Comparison of ENCODE assay signal across 9 mouse cellular contexts in the genomic region with DNA sequence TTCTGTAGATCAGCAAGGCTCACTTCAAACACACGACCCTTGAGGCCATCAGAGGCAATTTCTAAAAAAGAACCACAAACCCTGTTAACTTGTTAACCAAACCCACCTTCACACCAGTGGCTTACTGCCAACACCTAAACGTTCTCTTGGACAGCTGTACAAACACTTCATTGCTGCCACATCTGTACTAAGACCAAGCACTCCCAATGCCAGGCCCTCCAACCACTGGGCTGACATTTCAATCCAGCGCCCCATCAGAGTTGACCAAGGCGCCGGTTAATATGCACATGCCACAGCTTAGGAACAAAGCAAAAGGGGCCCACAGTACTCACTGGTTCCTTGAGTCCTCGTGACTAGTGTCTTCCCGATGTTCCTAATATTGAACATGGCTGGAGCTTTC. TPM values are rescaled to one million over a fixed set of nuclear protein-coding genes. Genes with fewer than 3 reads are reported as not detected.
DNase-seq lines count a peak whose midpoint lies in the region; ATAC-seq and TF ChIP-seq lines count a peak whose summit lies in the region.
"Had no signal": no experiment of that assay in that cellular context is flagged by ENCODE, and none has a peak within 500 bp of the region (broad histone marks: within the 10 kb centered on the region; RNA-seq: fewer than 3 reads in every experiment).

No protein-coding gene starts in this region.

- no peaks in the 10 kb centered on the region for H3K27me3 ChIP-seq in cerebellum, adult 2 months (ENCODE audit: control insufficient read depth, insufficient read depth, low read length)
- no peaks in the 10 kb centered on the region for H3K27me3 ChIP-seq in embryonic facial prominence, embryonic 14.5 days (replicated peaks; ENCODE audit: control insufficient read depth, insufficient read depth, low read length)
- no peaks in the 10 kb centered on the region for H3K27me3 ChIP-seq in myocyte (ENCODE audit: control insufficient read depth, insufficient read depth, insufficient read length)
- H3K27me3 ChIP-seq: Patski had no signal

- WGBS in cerebellum, adult 2 months, result 6% methylated on average over 7 of the region's 7 CpGs
- 8% methylated on average over 7 of the region's 7 CpGs for WGBS in embryonic facial prominence, embryonic 14.5 days

- TF ChIP-seq CTCF in cerebellum, adult 2 months (IDR thresholded peaks at IDR 0.05; ENCODE audit: borderline replicate concordance, insufficient read depth, low read depth, low read length), result no peak

- TF ChIP-seq POLR2A in cerebellum, adult 2 months (IDR thresholded peaks at IDR 0.05; ENCODE audit: borderline replicate concordance, insufficient read depth, low read length), result no peak
- TF ChIP-seq POLR2A in myocyte (IDR thresholded peaks at IDR 0.05; ENCODE audit: insufficient read length, low read depth), result no peak

- H3K4me3 ChIP-seq in cerebellum, adult 2 months (replicated peaks; ENCODE audit: insufficient read depth, low read depth, low read length), result peak overlapping the region; percentile 86
- peak overlapping the region; percentile 99 for H3K4me3 ChIP-seq in embryonic facial prominence, embryonic 14.5 days (ENCODE audit: low read depth, low read length)
- peak overlapping the region; percentile 99 for H3K4me3 ChIP-seq in myocyte

- H3K4me1 ChIP-seq in cerebellum, adult 2 months (ENCODE audit: control insufficient read depth, insufficient read depth, low read length), result no peaks in the 10 kb centered on the region
- H3K4me1 ChIP-seq in embryonic facial prominence, embryonic 14.5 days (ENCODE audit: control insufficient read depth, insufficient read depth, low read length), result peaks cover 7% of the 10 kb centered on the region

- no peaks in the 10 kb centered on the region for H3K9me3 ChIP-seq in embryonic facial prominence, embryonic 14.5 days (ENCODE audit: control insufficient read depth, low read length)

- no peak for ATAC-seq in embryonic facial prominence, embryonic 14.5 days (ENCODE audit: low read depth)

- H3K4me2 ChIP-seq in embryonic facial prominence, embryonic 14.5 days (ENCODE audit: low read depth, low read length), result peak overlapping the region; percentile 88
- H3K4me2 ChIP-seq in myocyte (ENCODE audit: low read depth), result peak overlapping the region; percentile 95

- no peak for DNase-seq in cerebellum, adult 2 months
- no peak for DNase-seq in cerebellum, postnatal 25 days
- DNase-seq in 3T3-L1 (ENCODE audit: low read depth, low spot score), result peak; percentile 48
- peak; percentile 43 for DNase-seq in embryonic facial prominence, embryonic 14.5 days (ENCODE audit: low spot score)
- peak; percentile 16 for DNase-seq in kidney, postnatal 14 days
- no peak for DNase-seq in left cerebral cortex, postnatal 14 days (ENCODE audit: low spot score in 2 of 2)
- no peak for DNase-seq in frontal cortex, postnatal 25 days (ENCODE audit: low spot score in 2 of 2)

- no peak overlapping the region for H3K27ac ChIP-seq in cerebellum, adult 2 months (ENCODE audit: insufficient read depth, low read length)
- H3K27ac ChIP-seq in embryonic facial prominence, embryonic 14.5 days (replicated peaks; ENCODE audit: low read depth, low read length), result peak overlapping the region; percentile 92; the same call in 1 of the 2 replicates

- peak overlapping the region; percentile 100 for H3K9ac ChIP-seq in embryonic facial prominence, embryonic 14.5 days (ENCODE audit: low read depth, low read length)

- peaks cover 32% of the 10 kb centered on the region for H3K79me2 ChIP-seq in myocyte (ENCODE audit: control insufficient read depth, insufficient read depth)

- intact Hi-C loops in left cerebral cortex, postnatal 14 days (cut with DNase I), result no loop called here

- H3ac ChIP-seq in myocyte (ENCODE audit: control insufficient read depth, insufficient read length), result peak overlapping the region; percentile 93

- peaks cover 52% of the 10 kb centered on the region for H3K36me3 ChIP-seq in embryonic facial prominence, embryonic 14.5 days (ENCODE audit: control insufficient read depth, insufficient read depth, low read length)
- peaks cover 35% of the 10 kb centered on the region for H3K36me3 ChIP-seq in myocyte (ENCODE audit: control insufficient read depth, insufficient read depth)

TF ChIP-seq in myocyte, 11 proteins besides CTCF, POLR2A, EP300 and RAD21:
- TF ChIP-seq USF1 (IDR thresholded peaks at IDR 0.05; ENCODE audit: low read depth), result no peak
- no peak for TF ChIP-seq POLR2AphosphoS2 (IDR thresholded peaks at IDR 0.05; ENCODE audit: insufficient read length, low read depth)
- no peak for TF ChIP-seq CEBPB (IDR thresholded peaks at IDR 0.05; ENCODE audit: insufficient read depth, poor library complexity, severe bottlenecking)
- no peak for TF ChIP-seq MAX (IDR thresholded peaks at IDR 0.05; ENCODE audit: low read depth)
- no peak for TF ChIP-seq MYOD1 (IDR thresholded peaks at IDR 0.05; ENCODE audit: control insufficient read depth in 1 of 3, insufficient read length in 2 of 3, low read depth in 2 of 3)
- no peak for TF ChIP-seq TCF3 (IDR thresholded peaks at IDR 0.05; ENCODE audit: insufficient read length, low read depth)
- TF ChIP-seq E2F4 (IDR thresholded peaks at IDR 0.05; ENCODE audit: insufficient read depth), result no peak
- no peak for TF ChIP-seq SRF (IDR thresholded peaks at IDR 0.05; ENCODE audit: control insufficient read depth, insufficient read length, low read depth)
- TF ChIP-seq REST (IDR thresholded peaks at IDR 0.05; ENCODE audit: insufficient read depth, insufficient read length), result no peak
- no peak for TF ChIP-seq MYOG (IDR thresholded peaks at IDR 0.05; ENCODE audit: control insufficient read depth in 1 of 3, insufficient read depth in 1 of 3, insufficient read length in 2 of 3, low read depth in 2 of 3)
- no peak for TF ChIP-seq TCF12 (IDR thresholded peaks at IDR 0.05; ENCODE audit: insufficient read depth, poor library complexity, severe bottlenecking)

RNA-seq across cellular contexts. Expression of a gene that starts 1.1 kb away (rescaled TPM):
- 581 and 638 TPM in 2 replicates for polyA plus RNA-seq in cerebellum, adult 2 months (2012; rRNA removed)
- 1,488 and 1,507 TPM in 2 replicates for polyA plus RNA-seq in embryonic facial prominence, embryonic 14.5 days (2014; fragmentation: Nextera tagmentation; extraction: Ambion mirVana)
- polyA plus RNA-seq in myocyte (2012; fragmentation: generic; extraction: Trizol), result 428 TPM
- total RNA-seq in left cerebral cortex, postnatal 14 days (2021), result 100 to 1,000 TPM; 329 to 345 TPM

Comparison
In these comparisons a context has a peak if more than half of its experiments do, and no peak if none do; other contexts are left out.
1. DNase-seq: peak in 3T3-L1 (single experiment), embryonic facial prominence, embryonic 14.5 days (single experiment) and kidney, postnatal 14 days (single experiment); none in cerebellum, adult 2 months (0 of 2), cerebellum, postnatal 25 days (0 of 2), left cerebral cortex, postnatal 14 days (0 of 2) and frontal cortex, postnatal 25 days (0 of 2).
2. Peak in every context shown above with its lines, with median percentiles within 50 percentile points of each other: H3K4me3 ChIP-seq.